Mouse (Mus musculus) left cerebral cortex, postnatal 10 days (tissue): Measurements from ENCODE around the gene Gm49450. TPM values are rescaled to one million over a fixed set of nuclear protein-coding genes. Genes with fewer than 3 reads are reported as not detected.

ENCODE experiments used
- total RNA-seq, 2 experiments: library from RNA; stranded (reverse); gene quantifications; 2 replicates each; pipeline ENCODE4 v1.2.3; 2021

Gene Gm49450
- total RNA-seq, 2 experiments from 2014 or later = not detected

Other genes starting within 250 kb of the Gm49450 start
- 10 to 100 TPM; 13.6 to 14.5 TPM for gene Ccdc65, start 245.3 kb downstream of the Gm49450 start, total RNA-seq
- gene Fkbp11, start 225.4 kb downstream of the Gm49450 start, total RNA-seq = 1 to 10 TPM; 2.2 TPM
- gene Arf3, start 190.3 kb downstream of the Gm49450 start, total RNA-seq = 100 to 1,000 TPM; 651 to 661 TPM
- under 1 TPM; 0.63 to 0.64 TPM for gene Wnt10b, start 175.4 kb downstream of the Gm49450 start, total RNA-seq
- not detected for gene Wnt1, start 163.7 kb downstream of the Gm49450 start, total RNA-seq
- gene Ddn, start 144.1 kb downstream of the Gm49450 start, total RNA-seq = 100 to 1,000 TPM; 285 to 294 TPM
- 10 to 100 TPM; 41.7 to 44.6 TPM for gene Prkag1, start 122.0 kb downstream of the Gm49450 start, total RNA-seq
- gene Kmt2d, start 82.3 kb downstream of the Gm49450 start, total RNA-seq = 10 to 100 TPM; 62.4 to 64.3 TPM
- gene Rhebl1, start 59.0 kb downstream of the Gm49450 start, total RNA-seq = 10 to 100 TPM; 11.2 to 14.1 TPM
- under 1 TPM; 0.16 to 0.47 TPM for gene Dhh, start 55.0 kb downstream of the Gm49450 start, total RNA-seq
- gene Lmbr1l, start 35.3 kb downstream of the Gm49450 start, total RNA-seq = 10 to 100 TPM; 15.4 to 21.6 TPM
- 1,000 to 10,000 TPM in 1 of 2 experiments, 100 to 1,000 TPM in 1; 986 to 1,032 TPM for gene Tuba1b, start 19.0 kb downstream of the Gm49450 start, total RNA-seq
- gene Tuba1a, start 152 bp upstream of the Gm49450 start, total RNA-seq = 1,000 to 10,000 TPM; 4,375 to 4,691 TPM
- gene Tuba1c, start 76.3 kb upstream of the Gm49450 start, total RNA-seq = 100 to 1,000 TPM; 255 to 292 TPM
- 1 to 10 TPM; 5.5 to 5.9 TPM for gene Prph, start 101.6 kb upstream of the Gm49450 start, total RNA-seq
- 1 to 10 TPM; 1.4 to 2.2 TPM for gene Troap, start 121.0 kb upstream of the Gm49450 start, total RNA-seq
- gene C1ql4, start 134.3 kb upstream of the Gm49450 start, total RNA-seq = not detected
- gene Dnajc22, start 139.6 kb upstream of the Gm49450 start, total RNA-seq = not detected
- gene Spats2, start 172.4 kb upstream of the Gm49450 start, total RNA-seq = 10 to 100 TPM; 34.4 to 36.4 TPM